Mouse (Mus musculus): ENCODE data around the gene Olfr828.

Gene Olfr828

GRCm38 (mm10) chr9:18819426-18819825 is at the start of gene Olfr828:
Olfr828 (minus strand) TSS chr9:18819526.
- DNase-seq: no peak

GRCm38 (mm10) chr9:18854633-18855032 is 35.3 kb upstream of the Olfr828 start, which contains the start of gene Olfr829:
Olfr829 (plus strand) TSS chr9:18854933.
- DNase-seq: no peak

- no peak for DNase-seq
Measured at GRCm38 (mm10) chr9:18785316-18785715, 34.0 kb downstream of the Olfr828 start.

- DNase-seq: peak in 1 of 2 experiments; percentile 1
Measured at GRCm38 (mm10) chr9:18779476-18779875, 39.9 kb downstream of the Olfr828 start.

GRCm38 (mm10) chr9:18778981-18779380 is 40.3 kb downstream of the Olfr828 start:
- no peak for DNase-seq

Data from kidney, postnatal 36 days (tissue).